Mouse (Mus musculus): Measurements from ENCODE around the gene Acly.
"Not testable (repeated sequence)": the region's sequence is repeated elsewhere in the genome, so short reads cannot be mapped to it uniquely, and the experiment has no call there.

Acly gene

DNA sequence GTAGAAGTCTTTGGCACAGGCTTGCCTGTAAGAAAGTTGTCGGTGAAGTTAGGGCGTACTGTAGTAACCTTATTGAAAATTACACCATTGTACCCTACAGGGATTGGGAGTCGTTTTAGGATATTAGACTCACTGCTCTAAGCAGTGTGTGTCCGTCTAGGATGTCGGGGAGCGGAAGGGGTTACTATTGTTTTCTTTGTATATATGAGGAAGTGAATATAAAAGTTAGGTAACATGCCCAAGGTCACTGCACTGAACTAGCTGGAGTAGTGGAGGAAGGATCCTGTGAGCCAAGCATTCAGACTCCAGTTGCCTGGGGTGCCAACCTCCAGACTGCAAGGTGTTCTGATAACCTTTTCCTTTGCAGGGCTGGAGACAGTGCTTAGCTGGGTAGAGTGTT is 19.2 kb upstream of the Acly start:
- no peak for DNase-seq (ENCODE audit: low read depth in 2 of 2, low spot score in 2 of 2)

- DNase-seq (ENCODE audit: low read depth in 2 of 2, low spot score in 2 of 2), result no peak
These were observed 17.9 kb upstream of the Acly start for GRCm38 (mm10) chr11:100545746-100546085.

DNA sequence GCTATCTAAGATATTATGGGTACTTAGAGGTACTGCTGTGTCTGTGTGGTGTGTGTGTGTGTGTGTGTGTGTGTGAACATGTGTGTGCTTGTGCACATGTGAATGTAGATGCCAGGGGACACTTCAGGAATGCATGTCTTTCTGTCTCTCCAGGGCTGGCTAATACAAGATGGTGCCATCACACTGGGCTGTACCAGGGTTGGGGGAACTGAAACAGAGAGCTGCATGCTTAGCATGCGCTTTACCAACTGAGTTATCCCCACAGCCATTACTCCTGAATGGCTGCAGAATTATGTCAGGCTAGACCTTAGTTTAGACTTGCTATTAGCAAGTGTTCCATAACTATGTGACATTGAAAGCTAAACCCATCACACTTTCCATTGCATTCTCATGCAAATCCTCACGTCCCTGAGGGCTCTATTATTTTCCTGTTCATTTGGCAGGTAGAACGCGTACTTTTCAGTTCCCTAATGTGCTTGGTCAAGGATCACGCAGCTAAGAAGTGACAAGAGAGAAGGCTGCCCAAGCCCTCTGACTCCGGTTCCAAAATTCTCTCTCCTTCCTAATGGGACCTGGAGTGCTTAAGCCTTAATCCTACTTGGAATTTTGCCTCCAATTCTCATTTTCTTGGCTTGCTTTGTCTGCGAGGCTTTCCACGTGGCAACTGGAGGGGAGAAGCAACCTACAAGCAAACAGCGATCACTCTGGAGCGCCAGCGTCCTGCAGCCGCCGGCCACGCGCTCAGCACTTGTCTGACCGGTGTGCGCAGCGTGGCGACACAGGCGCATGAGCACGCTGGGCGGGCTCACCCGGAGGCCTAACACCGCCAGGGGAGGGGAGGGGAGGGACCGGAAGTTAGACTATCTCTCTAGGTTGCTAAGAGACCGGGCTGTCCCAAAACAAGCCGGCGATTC is 17.3 kb upstream of the Acly start, which contains the start of gene Ttc25:
Gene Ttc25 (plus strand): TSS at position 776 of the 914 bp plus-strand sequence.
- peak; percentile 39 to 51 for DNase-seq (ENCODE audit: low read depth in 2 of 2, low spot score in 2 of 2)

- no peak for DNase-seq (ENCODE audit: low read depth in 2 of 2, low spot score in 2 of 2)
These were observed 13.8 kb upstream of the Acly start for GRCm38 (mm10) chr11:100541577-100541976.

GRCm38 (mm10) chr11:100540966-100541365 is 13.2 kb upstream of the Acly start:
- DNase-seq (ENCODE audit: low read depth in 2 of 2, low spot score in 2 of 2), result no peak

DNA sequence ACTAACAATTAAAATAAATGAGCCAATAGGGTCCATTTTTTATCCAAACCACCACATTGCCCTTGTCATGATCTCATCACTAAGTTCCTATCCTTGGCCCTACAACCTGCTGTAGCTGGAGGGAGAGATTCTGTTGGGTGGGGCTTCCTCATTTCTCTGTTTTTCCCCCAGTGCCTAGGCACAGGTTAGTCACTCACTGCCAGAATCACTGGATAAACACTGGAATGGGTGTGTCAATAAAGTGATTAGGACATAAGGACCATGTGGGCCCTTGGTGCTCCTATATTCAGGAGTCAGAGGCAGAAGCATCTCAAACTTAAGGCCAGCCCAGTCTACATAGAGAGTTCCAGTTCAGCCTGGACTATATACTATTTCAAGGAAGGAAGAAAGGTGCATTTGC is 8.7 kb upstream of the Acly start:
- no peak for DNase-seq (ENCODE audit: low read depth in 2 of 2, low spot score in 2 of 2)

- DNase-seq (ENCODE audit: low read depth in 2 of 2, low spot score in 2 of 2), result no peak
These were observed 8.2 kb upstream of the Acly start for GRCm38 (mm10) chr11:100535996-100536395.

- not testable (repeated sequence) for DNase-seq (ENCODE audit: low read depth in 2 of 2, low spot score in 2 of 2)
These were observed 7.0 kb upstream of the Acly start for GRCm38 (mm10) chr11:100534821-100535220.

- DNase-seq (ENCODE audit: low read depth in 2 of 2, low spot score in 2 of 2), result not testable (repeated sequence)
These were observed 6.6 kb upstream of the Acly start for GRCm38 (mm10) chr11:100534411-100534810.

GRCm38 (mm10) chr11:100533871-100534270 is 6.1 kb upstream of the Acly start:
- DNase-seq (ENCODE audit: low read depth in 2 of 2, low spot score in 2 of 2), result no peak

- DNase-seq (ENCODE audit: low read depth in 2 of 2, low spot score in 2 of 2), result no peak
These were observed 770 bp upstream of the Acly start for GRCm38 (mm10) chr11:100528375-100529165.

- DNase-seq (ENCODE audit: low read depth in 2 of 2, low spot score in 2 of 2), result peak in 1 of 2 experiments; percentile 40
These were observed 738 bp downstream of the Acly start for GRCm38 (mm10) chr11:100527066-100527457.

- no peak for DNase-seq (ENCODE audit: low read depth in 2 of 2, low spot score in 2 of 2)
These were observed 1.6 kb downstream of the Acly start for GRCm38 (mm10) chr11:100526052-100526816.

DNA sequence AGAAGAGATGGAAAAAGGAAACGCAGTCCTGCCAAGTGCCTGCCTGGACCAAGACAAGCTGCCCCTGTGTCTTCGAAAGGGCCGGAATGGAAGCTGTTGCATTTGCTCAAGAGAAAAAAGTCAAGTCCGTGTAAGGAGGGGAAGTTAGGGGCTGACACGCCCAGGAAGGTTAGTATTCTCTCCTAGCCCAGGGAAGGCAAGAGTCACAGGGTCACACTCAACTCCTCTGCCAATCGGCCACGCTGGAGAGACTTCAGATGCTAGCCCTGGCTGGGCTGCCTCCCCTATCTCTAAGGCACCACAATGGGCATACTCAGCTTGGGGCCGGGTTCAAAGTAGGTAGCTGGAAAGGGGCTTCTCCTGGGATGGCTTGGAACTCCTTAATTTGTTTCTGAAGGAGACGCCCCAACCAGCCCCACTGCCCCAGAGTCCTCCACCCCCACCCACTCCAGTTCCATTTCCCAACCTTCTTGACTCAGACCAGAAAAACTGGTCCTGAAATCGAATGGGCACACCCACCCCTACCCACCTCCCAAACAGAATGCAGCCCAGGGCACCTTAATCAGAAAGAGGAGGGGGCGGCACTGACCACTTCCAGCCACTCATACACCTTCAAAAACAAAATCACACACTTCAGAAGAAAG is 2.7 kb downstream of the Acly start:
- DNase-seq (ENCODE audit: low read depth in 2 of 2, low spot score in 2 of 2), result no peak

- DNase-seq (ENCODE audit: low read depth in 2 of 2, low spot score in 2 of 2), result no peak
These were observed 3.4 kb downstream of the Acly start for GRCm38 (mm10) chr11:100524358-100524757.

- DNase-seq (ENCODE audit: low read depth in 2 of 2, low spot score in 2 of 2), result no peak
These were observed 7.0 kb downstream of the Acly start for GRCm38 (mm10) chr11:100520838-100521237.

DNA sequence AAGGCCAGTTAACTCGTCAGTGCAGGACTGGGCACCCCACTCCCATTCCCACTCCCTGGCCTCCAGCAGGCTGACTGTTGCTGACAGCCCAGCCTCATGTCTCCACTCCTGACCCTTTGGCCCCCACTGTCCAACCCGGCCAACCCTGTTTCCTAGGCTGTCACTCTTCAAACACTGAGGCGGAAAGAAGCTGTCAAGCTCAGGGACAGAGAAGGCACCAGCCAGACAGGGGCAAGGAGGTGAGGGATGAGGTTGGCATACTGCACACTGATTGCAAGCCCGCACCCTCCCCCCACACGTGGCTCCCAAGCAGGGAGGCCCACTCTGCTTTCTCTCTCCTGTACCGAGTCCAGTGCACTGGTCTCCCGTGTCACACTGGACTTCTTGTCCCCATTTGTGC is 8.6 kb downstream of the Acly start:
- no peak for DNase-seq (ENCODE audit: low read depth in 2 of 2, low spot score in 2 of 2)

GRCm38 (mm10) chr11:100518188-100518591 is 9.6 kb downstream of the Acly start:
- DNase-seq (ENCODE audit: low read depth in 2 of 2, low spot score in 2 of 2), result no peak

- no peak for DNase-seq (ENCODE audit: low read depth in 2 of 2, low spot score in 2 of 2)
These were observed 11.5 kb downstream of the Acly start for GRCm38 (mm10) chr11:100516291-100516690.

DNA sequence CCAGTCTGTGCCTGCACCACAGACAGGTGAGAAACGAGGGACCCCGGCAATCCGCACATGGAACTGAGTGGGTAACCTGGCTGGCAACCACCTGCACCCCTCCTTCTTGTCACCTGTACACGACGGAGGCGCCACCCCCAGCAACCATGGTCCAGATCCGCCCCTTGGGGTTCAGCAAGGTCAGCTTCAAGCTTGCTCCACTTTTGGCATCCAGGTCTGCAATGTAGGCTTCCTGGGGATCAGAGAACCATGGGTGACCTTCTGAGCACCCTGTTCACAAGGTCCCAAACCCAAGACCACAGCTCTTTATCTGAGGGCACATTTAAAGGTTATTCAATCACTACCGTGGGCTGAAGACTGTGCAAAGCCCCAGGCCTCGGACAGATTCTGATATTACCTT is 12.0 kb downstream of the Acly start:
- DNase-seq (ENCODE audit: low read depth in 2 of 2, low spot score in 2 of 2), result no peak

DNA sequence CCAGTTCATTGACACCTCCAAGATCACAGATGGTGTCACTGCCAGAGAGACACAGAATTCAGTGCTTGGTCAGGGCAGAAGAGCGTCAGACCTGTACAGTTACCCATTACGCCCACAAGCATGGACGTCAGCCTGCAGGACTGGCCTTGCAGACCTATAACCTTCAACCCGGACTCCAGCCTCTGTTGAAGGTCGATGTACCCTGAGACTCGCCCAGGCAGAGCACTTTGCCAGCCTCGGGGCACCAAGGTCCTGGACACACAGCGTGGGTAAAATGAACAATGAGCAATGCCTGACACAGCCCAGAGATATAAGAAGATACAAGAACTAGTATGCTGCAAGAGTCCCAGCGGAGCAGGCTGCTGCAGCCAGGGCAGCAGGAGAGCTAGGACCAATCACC is 12.7 kb downstream of the Acly start:
- DNase-seq (ENCODE audit: low read depth in 2 of 2, low spot score in 2 of 2), result no peak

All from CD8-positive naive resting alpha-beta T cell, adult 2 months (primary cell).